Mouse (Mus musculus) G1E (cell line): Measurements from ENCODE around the gene Fam136a. TPM values are rescaled to one million over a fixed set of nuclear protein-coding genes. Genes with fewer than 3 reads are reported as not detected.

ENCODE experiments used
- ATAC-seq: 2 replicates; pipeline ENCODE4 v1.8.0; 2016; ENCODE audit warnings: mild to moderate bottlenecking; ENCODE audit not compliant: insufficient number of reproducible peaks, poor library complexity, low FRiP score, severe bottlenecking; ENCODE audit errors: extremely low read depth
- DNase-seq: peaks from one replicate; pipeline ENCODE4 v3.0.0; 2012; ENCODE audit warnings: low spot score
- H3K27me3 ChIP-seq: 2 replicates; pipeline ENCODE4 v1.6.1; 2012; ENCODE audit warnings: mild to moderate bottlenecking, low read length, inconsistent platforms; ENCODE audit not compliant: insufficient read depth
- H3K36me3 ChIP-seq: replicated peaks from 2 replicates; pipeline ENCODE3; 2012; ENCODE audit warnings: mild to moderate bottlenecking, inconsistent platforms
- H3K4me1 ChIP-seq: 2 replicates; pipeline ENCODE4 v1.6.1; 2012; ENCODE audit warnings: low read depth, low read length, inconsistent platforms, mixed read lengths; ENCODE audit not compliant: insufficient read depth
- H3K4me3 ChIP-seq: 2 replicates; pipeline ENCODE4 v1.5.1; 2012; ENCODE audit warnings: low read depth, mild to moderate bottlenecking, inconsistent platforms, low read length, moderate library complexity, mixed read lengths
- H3K9me3 ChIP-seq: replicated peaks from 2 replicates; pipeline ENCODE4 v1.6.1; 2012; ENCODE audit warnings: inconsistent platforms
- CTCF ChIP-seq: IDR thresholded peaks from 2 replicates; pipeline ENCODE4 v1.5.1; 2012; ENCODE audit warnings: low read depth, low read length, inconsistent platforms, mixed read lengths
- GATA1 ChIP-seq: IDR thresholded peaks from 2 replicates; pipeline ENCODE4 v1.6.1; 2012; ENCODE audit warnings: borderline replicate concordance, low read length, inconsistent platforms, mixed read lengths
- GATA2 ChIP-seq: IDR thresholded peaks from 2 replicates; pipeline ENCODE4 v1.6.1; 2012; ENCODE audit warnings: low read depth, low read length, inconsistent platforms, borderline replicate concordance
- POLR2AphosphoS5 ChIP-seq: IDR thresholded peaks from 2 replicates; pipeline ENCODE4 v1.6.1; 2012; ENCODE audit warnings: low read depth, low read length, inconsistent platforms; ENCODE audit not compliant: insufficient replicate concordance
- TAL1 ChIP-seq: conservative IDR thresholded peaks from 2 replicates; pipeline ENCODE4 v1.6.1; 2012; ENCODE audit warnings: low read depth, low read length, inconsistent platforms, mixed read lengths
- polyA plus RNA-seq: library from polyadenylated mRNA; stranded (reverse); fragments of >175 nt; gene quantifications from 2 replicates; pipeline ENCODE4 v1.2.3, GENCODE M21; 2012
- total RNA-seq, 2 experiments: library from RNA; stranded (forward) in 1 of 2; stranded (reverse) in 1 of 2; fragments of 200-1000 nt in 1 of 2; fragments of >200 nt in 1 of 2; fragmentation: Nextera tagmentation in 1 of 2; gene quantifications; 2 replicates each; pipeline ENCODE4 v1.2.3; 2014 to 2017

The Fam136a gene
- total and polyA plus RNA-seq, 3 experiments: 39.5 to 121 (median 73.4) TPM

DNA sequence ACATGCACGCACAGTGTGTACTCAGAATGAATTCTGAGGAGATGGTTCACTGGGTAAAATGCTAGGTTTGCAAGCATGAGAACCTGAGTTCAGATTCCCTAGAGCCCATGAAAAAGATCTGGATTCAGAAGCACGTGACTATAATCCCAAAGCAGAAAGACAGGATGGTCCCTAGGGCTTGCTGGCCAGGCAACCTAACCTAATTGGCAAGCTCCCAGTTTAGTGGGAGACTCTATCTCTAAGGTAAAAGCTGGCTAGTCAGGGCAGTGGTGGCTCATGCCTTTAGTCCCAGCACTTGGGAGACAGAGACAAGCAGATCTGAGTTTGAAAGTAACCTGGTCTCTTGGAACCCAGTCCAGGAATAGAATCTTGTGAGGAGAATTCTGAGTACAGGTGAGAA, 33.5 kb downstream of the Fam136a start:
- Histone ChIP-seq H3K27me3 (no peaks in the 10 kb centered on the region), H3K36me3 (peaks cover 17% of the 10 kb centered on the region), H3K4me1 (peaks cover 59% of the 10 kb centered on the region), H3K4me3 (no peak overlapping the region), H3K9me3 (no peaks in the 10 kb centered on the region)
- ATAC-seq (no peak), DNase-seq (no peak)
- no peak for TF ChIP-seq GATA1
- TF ChIP-seq CTCF: no peak
- TF ChIP-seq TAL1: no peak
- no peak for TF ChIP-seq POLR2AphosphoS5
- no peak for TF ChIP-seq GATA2

DNA sequence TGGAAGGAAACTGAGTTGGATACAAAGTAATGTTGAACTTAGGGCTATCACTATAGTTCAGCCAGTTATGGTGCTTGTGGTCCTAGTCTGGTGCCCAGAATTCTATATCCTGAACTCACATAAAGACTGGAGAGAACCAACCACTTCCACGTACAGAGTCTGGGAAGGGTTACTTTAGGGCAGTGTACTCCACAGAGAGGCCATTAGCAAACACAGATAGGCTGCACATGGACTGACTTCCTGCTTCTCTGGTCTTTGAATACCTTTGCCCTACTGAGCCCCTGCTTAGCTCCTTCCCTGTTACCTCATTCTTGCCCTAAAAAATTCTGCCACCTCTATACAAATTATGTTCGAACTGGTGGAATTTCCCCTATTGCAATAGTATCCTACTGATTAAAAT, 34.5 kb downstream of the Fam136a start:
- ATAC-seq (no peak), DNase-seq (no peak)
- Histone ChIP-seq H3K27me3 (no peaks in the 10 kb centered on the region), H3K9me3 (no peaks in the 10 kb centered on the region), H3K36me3 (peaks cover 8% of the 10 kb centered on the region), H3K4me1 (peaks cover 56% of the 10 kb centered on the region), H3K4me3 (no peak overlapping the region)
- no peak for TF ChIP-seq TAL1

DNA sequence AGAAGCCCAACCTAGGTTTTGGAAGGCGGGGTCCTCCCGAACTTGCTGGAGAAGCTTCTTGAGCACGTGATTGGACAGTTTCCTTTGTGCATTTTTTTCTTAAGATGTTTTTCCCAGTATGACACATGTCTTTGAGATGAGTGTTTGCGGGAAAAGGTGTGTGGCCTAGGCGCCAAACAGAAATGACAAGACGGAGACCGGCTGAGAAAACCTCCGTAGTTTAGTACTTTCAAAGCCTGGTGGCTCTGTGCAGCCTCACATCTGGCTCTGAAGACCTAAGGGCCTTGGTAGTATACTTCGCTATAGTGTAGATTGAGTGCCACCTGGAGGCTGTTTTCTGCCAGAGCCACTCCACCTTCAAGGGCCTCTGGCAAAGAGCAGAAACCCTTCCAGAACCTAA, 35.5 kb downstream of the Fam136a start:
- no peaks in the 10 kb centered on the region for H3K36me3 ChIP-seq
- peaks cover 53% of the 10 kb centered on the region for H3K4me1 ChIP-seq
- DNase-seq: peak; percentile 38
- no peaks in the 10 kb centered on the region for H3K27me3 ChIP-seq
- peak; percentile 45 for TF ChIP-seq CTCF
- no peak for TF ChIP-seq TAL1
- H3K4me3 ChIP-seq: peak overlapping the region; percentile 13; the same call in 1 of the 2 replicates
- no peaks in the 10 kb centered on the region for H3K9me3 ChIP-seq
- ATAC-seq: peak; percentile 51; the same call in 1 of the 2 replicates

DNA sequence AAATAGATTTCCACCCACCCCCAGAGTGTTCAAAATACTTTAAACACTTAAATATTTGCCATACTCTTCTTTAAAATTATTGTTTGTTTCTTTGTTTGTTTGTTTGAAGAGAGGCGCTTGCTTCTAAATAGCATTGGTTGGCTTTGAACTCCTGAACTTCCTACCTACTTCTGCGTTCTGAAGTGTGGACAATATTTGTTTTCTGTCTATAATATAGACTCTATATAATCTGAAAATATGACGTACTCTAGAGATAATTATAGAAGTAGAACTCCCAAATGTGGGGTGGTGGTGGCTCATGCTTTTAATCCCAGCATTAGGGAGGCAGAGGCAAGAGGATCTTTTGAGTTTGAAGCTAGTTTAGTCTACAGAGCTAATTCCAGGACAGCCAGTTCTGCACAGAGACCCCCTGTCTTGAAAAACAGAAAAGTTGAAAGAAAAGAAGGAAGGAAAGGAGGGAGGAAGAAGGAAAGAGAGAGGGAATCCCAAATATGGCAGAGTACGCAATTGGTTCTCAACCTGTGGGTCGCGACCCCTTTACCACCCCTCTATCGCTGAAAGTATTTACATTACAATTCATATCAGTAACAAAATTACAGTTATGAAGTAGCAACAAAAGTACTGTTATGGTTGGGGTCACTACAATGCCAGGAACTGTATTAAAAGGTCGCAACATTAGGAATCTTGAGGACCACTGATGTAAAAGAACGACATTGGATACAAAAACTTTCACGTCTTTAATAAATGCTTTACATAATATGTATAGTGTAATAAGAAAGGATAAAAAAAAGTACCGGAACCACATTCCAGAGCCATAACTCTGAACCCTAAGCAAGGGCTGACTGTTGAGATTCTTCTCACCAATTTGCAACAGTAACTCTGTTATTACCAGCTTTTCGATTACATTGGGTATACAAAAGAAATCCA, 37.5 kb downstream of the Fam136a start:
- no peak for TF ChIP-seq POLR2AphosphoS5
- no peak for TF ChIP-seq CTCF
- TF ChIP-seq TAL1: no peak
- TF ChIP-seq GATA1: no peak
- no peak for TF ChIP-seq GATA2
- H3K36me3 ChIP-seq: peaks cover 14% of the 10 kb centered on the region
- no peak for ATAC-seq
- peak overlapping the region; percentile 92 for H3K4me3 ChIP-seq
- H3K4me1 ChIP-seq: peaks cover 39% of the 10 kb centered on the region
- no peaks in the 10 kb centered on the region for H3K9me3 ChIP-seq
- H3K27me3 ChIP-seq: no peaks in the 10 kb centered on the region
- no peak for DNase-seq

GRCm38 (mm10) chr6:86403728-86404099, 38.3 kb downstream of the Fam136a start:
- DNase-seq (no peak), ATAC-seq (peak; percentile 37; the same call in 1 of the 2 replicates)
- H3K27me3 ChIP-seq: no peaks in the 10 kb centered on the region
- H3K36me3 ChIP-seq: peaks cover 17% of the 10 kb centered on the region
- H3K4me3 ChIP-seq: peak overlapping the region; percentile 92
- no peaks in the 10 kb centered on the region for H3K9me3 ChIP-seq
- peaks cover 37% of the 10 kb centered on the region for H3K4me1 ChIP-seq
- TF ChIP-seq POLR2AphosphoS5: no peak
- no peak for TF ChIP-seq GATA2
- TF ChIP-seq GATA1: no peak
- no peak for TF ChIP-seq TAL1
- TF ChIP-seq CTCF: no peak

- DNase-seq (peak; percentile 96), ATAC-seq (peak; percentile 89)
- Histone ChIP-seq H3K36me3 (peaks cover 21% of the 10 kb centered on the region), H3K4me1 (peaks cover 37% of the 10 kb centered on the region), H3K9me3 (no peaks in the 10 kb centered on the region), H3K27me3 (no peaks in the 10 kb centered on the region), H3K4me3 (peak within 1 kb of the TSS; percentile 92)
- TF ChIP-seq TAL1 (no peak), POLR2AphosphoS5 (no peak)
Measured at GRCm38 (mm10) chr6:86404100-86404861, 38.8 kb downstream of the Fam136a start, which contains the start of gene Tia1. TSS of gene Tia1 (plus strand) at chr6:86404219.
